Mouse (Mus musculus): Measurements from ENCODE around the gene Tgfb3.

Gene Tgfb3

GRCm38 (mm10) chr12:86027747-86028146 lies 51.1 kb downstream of the Tgfb3 start:
- DNase-seq (ENCODE audit: low read depth) = no peak

- DNase-seq (ENCODE audit: low read depth) = no peak
These were observed 51.8 kb downstream of the Tgfb3 start for GRCm38 (mm10) chr12:86027000-86027399.

GRCm38 (mm10) chr12:86025480-86025879 lies 53.4 kb downstream of the Tgfb3 start:
- DNase-seq (ENCODE audit: low read depth) = no peak

GRCm38 (mm10) chr12:86024426-86024825 lies 54.4 kb downstream of the Tgfb3 start:
- DNase-seq (ENCODE audit: low read depth) = no peak

- no peak for DNase-seq (ENCODE audit: low read depth)
These were observed 55.6 kb downstream of the Tgfb3 start for GRCm38 (mm10) chr12:86023081-86023871.

- DNase-seq (ENCODE audit: low read depth) = no peak
These were observed 56.4 kb downstream of the Tgfb3 start for GRCm38 (mm10) chr12:86022282-86022984.

GRCm38 (mm10) chr12:86021583-86021982 lies 57.3 kb downstream of the Tgfb3 start:
- no peak for DNase-seq (ENCODE audit: low read depth)

- no peak for DNase-seq (ENCODE audit: low read depth)
These were observed 61.5 kb downstream of the Tgfb3 start for GRCm38 (mm10) chr12:86017360-86017759.

- DNase-seq (ENCODE audit: low read depth) = no peak
These were observed 63.7 kb downstream of the Tgfb3 start for GRCm38 (mm10) chr12:86015114-86015513.

- DNase-seq (ENCODE audit: low read depth) = no peak
These were observed 64.2 kb downstream of the Tgfb3 start for GRCm38 (mm10) chr12:86014621-86015020.

GRCm38 (mm10) chr12:86014174-86014573 lies 64.7 kb downstream of the Tgfb3 start:
- no peak for DNase-seq (ENCODE audit: low read depth)

GRCm38 (mm10) chr12:86012195-86012594 lies 66.6 kb downstream of the Tgfb3 start:
- no peak for DNase-seq (ENCODE audit: low read depth)

GRCm38 (mm10) chr12:86010656-86011055 lies 68.2 kb downstream of the Tgfb3 start:
- DNase-seq (ENCODE audit: low read depth) = no peak

- DNase-seq (ENCODE audit: low read depth) = no peak
These were observed 71.5 kb downstream of the Tgfb3 start for GRCm38 (mm10) chr12:86007377-86007776.
